Mouse (Mus musculus): Measurements from ENCODE around the gene Slc33a1.

Gene Slc33a1

DNA sequence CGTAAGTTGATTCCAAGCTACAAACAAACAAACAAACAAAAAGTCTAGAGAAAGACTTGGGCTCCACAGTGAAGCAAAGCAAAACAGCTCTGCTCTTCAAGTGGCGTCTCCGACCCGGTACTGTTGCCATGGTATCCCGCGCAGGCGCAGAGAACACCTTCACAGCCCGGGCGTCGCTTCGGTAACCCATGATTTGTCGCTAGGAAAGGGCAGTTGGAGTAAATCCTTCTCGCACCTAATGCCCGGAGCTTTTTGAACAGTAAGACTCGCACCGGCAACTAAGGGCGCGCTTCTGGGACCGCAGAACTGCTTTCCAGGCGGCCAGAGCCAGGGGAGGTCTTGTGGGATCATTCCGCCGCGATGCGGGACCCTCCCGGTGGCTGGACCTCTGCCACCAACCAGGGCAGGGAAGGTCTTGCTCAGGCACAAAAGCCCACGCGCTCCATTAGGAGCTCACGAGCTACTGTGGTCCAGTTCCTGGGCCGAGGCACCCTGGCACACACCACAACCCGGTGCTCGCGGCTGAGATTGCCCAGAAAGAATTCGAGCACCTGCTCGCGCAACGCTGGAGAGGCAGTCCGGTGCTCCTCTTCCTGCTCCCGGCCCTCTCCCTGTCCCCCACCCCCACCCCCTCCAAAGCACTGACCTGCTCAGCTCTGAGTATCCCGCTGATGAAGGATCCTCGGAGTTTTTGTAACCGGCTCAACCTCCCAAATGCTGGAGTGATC, 65.8 kb downstream of the Slc33a1 start:
- DNase-seq (ENCODE audit: low spot score in 2 of 2), result peak; percentile 92 to 94

DNA sequence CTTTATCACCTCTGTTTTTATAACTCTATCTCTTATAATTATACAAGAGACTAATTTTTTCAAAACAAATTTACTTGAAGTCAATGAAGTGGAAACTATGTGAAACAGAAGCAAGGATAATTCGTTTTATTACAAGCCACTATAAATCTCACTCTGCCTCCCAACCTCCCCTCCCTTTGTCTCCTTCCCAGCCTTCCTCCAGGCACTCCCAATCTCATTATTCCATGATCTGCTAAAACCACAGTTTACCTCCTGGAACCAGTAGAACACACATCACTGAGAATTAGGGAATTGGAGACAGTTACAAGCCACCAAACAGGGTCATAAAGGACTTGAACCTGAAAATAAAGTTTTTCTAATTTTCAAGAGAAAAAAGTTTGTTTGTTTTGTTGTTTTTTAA, 67.4 kb downstream of the Slc33a1 start:
- DNase-seq (ENCODE audit: low spot score in 2 of 2), result no peak

DNA sequence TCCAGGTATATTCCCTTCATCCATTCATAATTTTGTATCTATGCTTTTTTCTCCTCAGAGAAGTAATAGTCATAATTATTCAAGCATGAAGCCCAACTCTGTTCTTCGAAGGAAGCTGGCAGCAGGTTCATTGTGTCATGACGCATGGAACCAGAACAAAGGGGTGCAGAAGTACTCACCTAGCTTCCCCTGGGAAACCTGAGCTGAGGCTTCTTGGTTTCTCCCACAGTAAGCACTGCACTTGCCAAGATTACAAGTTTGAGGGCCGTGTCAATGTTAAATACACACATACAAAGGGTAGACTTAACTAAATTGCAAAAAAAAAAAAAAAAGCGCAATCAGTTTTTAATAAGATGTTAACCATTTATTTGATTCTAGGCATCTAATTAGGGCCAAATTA, 68.3 kb downstream of the Slc33a1 start:
- DNase-seq (ENCODE audit: low spot score in 2 of 2), result no peak

DNA sequence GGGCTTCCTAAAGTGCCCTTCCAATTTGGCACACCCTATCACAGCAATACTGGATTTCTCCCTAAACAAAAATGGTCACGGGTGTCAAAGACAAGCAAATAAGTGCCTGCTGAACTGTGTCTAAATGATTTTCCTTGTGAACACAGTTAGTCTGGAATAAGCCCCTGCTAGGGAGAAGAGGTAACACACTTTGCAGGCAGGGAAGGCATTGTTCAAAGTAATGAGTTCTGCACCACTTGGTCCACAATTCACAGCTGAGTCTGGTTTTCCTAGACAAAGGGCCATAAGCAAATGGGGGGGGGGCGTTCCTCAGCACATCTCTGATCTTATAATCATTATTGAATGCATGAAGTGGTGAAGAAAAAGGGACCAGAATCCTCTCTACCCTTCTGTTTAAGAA, 68.8 kb downstream of the Slc33a1 start:
- no peak for DNase-seq (ENCODE audit: low spot score in 2 of 2)

DNA sequence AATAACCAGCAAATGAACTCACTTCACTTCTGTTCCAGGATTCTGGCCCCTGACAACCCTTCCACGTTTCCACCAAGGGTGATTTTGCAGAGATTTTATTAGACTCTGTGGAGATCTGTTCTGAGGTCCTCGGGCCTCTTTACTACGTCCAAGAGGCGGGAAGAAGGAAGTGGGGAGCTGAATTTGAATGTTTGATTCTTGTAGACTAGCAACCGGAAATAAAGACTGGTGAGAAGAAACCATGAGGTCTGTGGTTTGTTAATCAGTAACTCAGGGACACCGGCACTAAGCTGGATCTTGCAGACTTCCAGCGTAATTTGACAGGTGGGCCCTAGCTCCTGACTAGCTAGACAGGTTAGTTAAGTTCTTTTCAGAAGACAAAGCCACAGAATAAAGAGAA, 70.9 kb downstream of the Slc33a1 start:
- DNase-seq (ENCODE audit: low spot score in 2 of 2), result no peak

DNA sequence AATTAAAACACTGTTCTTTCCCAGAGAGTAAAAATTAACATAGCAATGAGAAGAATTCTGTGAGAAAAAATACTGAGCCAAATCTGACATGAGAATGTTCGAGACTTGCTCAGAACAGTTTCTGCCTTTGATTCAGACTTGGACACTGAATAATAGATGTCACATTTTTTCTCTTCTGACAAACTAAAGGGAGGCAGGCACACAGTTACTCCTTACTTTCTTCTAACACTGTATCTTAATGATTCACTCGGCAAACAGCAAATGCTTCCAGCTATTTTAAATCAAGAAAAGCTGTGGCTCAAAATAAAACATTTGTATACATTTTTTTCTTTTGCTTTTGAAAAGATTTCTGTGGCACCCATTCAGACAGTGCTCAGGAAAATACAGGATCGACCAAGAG, 72.4 kb downstream of the Slc33a1 start:
- no peak for DNase-seq (ENCODE audit: low spot score in 2 of 2)
